Mouse (Mus musculus) ES-E14 (cell line): ENCODE results near the gene Actr10. TPM values are rescaled to one million over a fixed set of nuclear protein-coding genes. Genes with fewer than 3 reads are reported as not detected.

ENCODE experiments used
- DNase-seq: peaks from one replicate; pipeline ENCODE4 v3.0.0-alpha.2; 2013; ENCODE audit warnings: low read depth, low spot score
- H3K27ac ChIP-seq: 2 replicates; pipeline ENCODE4 v1.5.1; 2012; ENCODE audit warnings: low read depth, mild to moderate bottlenecking, low read length, moderate library complexity, mixed read lengths; ENCODE audit not compliant: poor library complexity, insufficient read depth, severe bottlenecking
- H3K36me3 ChIP-seq: 2 replicates; pipeline ENCODE4 v1.6.1; 2012; ENCODE audit warnings: mild to moderate bottlenecking, low read length, moderate library complexity, mixed read lengths; ENCODE audit not compliant: control insufficient read depth, poor library complexity, insufficient read depth, severe bottlenecking
- H3K4me1 ChIP-seq, 2 experiments: fragments of 150-350 bp in 1 of 2; sonication (generic) in 1 of 2; 2 replicates each; pipeline ENCODE4 v1.6.1; 2012; ENCODE audit warnings: low read length in 2 of 2, mild to moderate bottlenecking in 1 of 2, mixed read lengths in 1 of 2; ENCODE audit not compliant: control insufficient read depth in 2 of 2, insufficient read depth in 2 of 2, poor library complexity in 1 of 2
- H3K4me3 ChIP-seq, 2 experiments: fragments of 150-350 bp in 1 of 2; sonication (generic) in 1 of 2; 2 replicates each; pipeline ENCODE4 v1.5.1; 2012; ENCODE audit warnings: low read length in 2 of 2, low read depth in 1 of 2, mild to moderate bottlenecking in 1 of 2, mixed read lengths in 1 of 2; ENCODE audit not compliant: insufficient read depth in 1 of 2, poor library complexity in 1 of 2, severe bottlenecking in 1 of 2
- H3K9ac ChIP-seq: 2 replicates; pipeline ENCODE4 v1.6.1; 2012; ENCODE audit warnings: low read depth, mild to moderate bottlenecking, low read length, mixed read lengths; ENCODE audit not compliant: poor library complexity, insufficient read depth, severe bottlenecking
- H3K9me3 ChIP-seq: fragments of 150-350 bp; sonication (generic); 2 replicates; pipeline ENCODE4 v1.6.1; 2012; ENCODE audit warnings: low read depth, mild to moderate bottlenecking, low read length; ENCODE audit not compliant: control insufficient read depth, insufficient read depth
- CHD2 ChIP-seq: IDR thresholded peaks from 2 replicates; pipeline ENCODE4 v1.6.1; 2014; ENCODE audit warnings: mild to moderate bottlenecking, low read depth, low read length, inconsistent platforms
- HCFC1 ChIP-seq: IDR thresholded peaks from 2 replicates; pipeline ENCODE4 v1.6.1; 2012; ENCODE audit warnings: low read length, inconsistent platforms, borderline replicate concordance; ENCODE audit not compliant: insufficient read depth
- MAFK ChIP-seq: IDR thresholded peaks from 2 replicates; pipeline ENCODE4 v1.6.1; 2014; ENCODE audit warnings: mild to moderate bottlenecking, low read depth, low read length, inconsistent platforms; ENCODE audit not compliant: insufficient read depth
- ZC3H11A ChIP-seq: IDR thresholded peaks from 2 replicates; pipeline ENCODE4 v1.6.1; 2012; ENCODE audit warnings: low read depth, mild to moderate bottlenecking, inconsistent platforms, low read length, borderline replicate concordance
- ZNF384 ChIP-seq: IDR thresholded peaks from 2 replicates; pipeline ENCODE4 v1.6.1; 2012; ENCODE audit warnings: low read depth, low read length, inconsistent platforms
- in situ Hi-C, 2 experiments: fragments of 600-800 bp; cut with MboI; formaldehyde crosslinking; loops; one replicate each; pipeline ENCODE4 v1.15.1; 2025; ENCODE audit warnings: low sequenced_read_pairs in 2 of 2, inconsistent platforms in 1 of 2; ENCODE audit not compliant: unreplicated experiment in 2 of 2
- total RNA-seq: library from RNA; depleted of rRNA; stranded (reverse); fragments of 300-350 nt; gene quantifications from 2 replicates; pipeline ENCODE4 v1.2.3, GENCODE M21; 2012

Gene Actr10
- total RNA-seq, 1 experiment, result 86.2 TPM

GRCm38 (mm10) chr12:70896068-70896467, 41.6 kb upstream of the Actr10 start:
- H3K4me3 ChIP-seq, result no peak overlapping the region
- peaks cover 6% of the 10 kb centered on the region for H3K36me3 ChIP-seq
- H3K27ac ChIP-seq, result no peak overlapping the region
- no peaks in the 10 kb centered on the region for H3K9me3 ChIP-seq
- peaks cover 0 to 5% of the 10 kb centered on the region in 2 experiments; a peak in 1 of 4 replicates for H3K4me1 ChIP-seq
- no peak for DNase-seq
- TF ChIP-seq MAFK, result no peak
- TF ChIP-seq ZC3H11A, result no peak
- TF ChIP-seq ZNF384, result no peak
- no peak for TF ChIP-seq HCFC1
- no peak for TF ChIP-seq CHD2
- in situ Hi-C loops, result no loop called here
- H3K9ac ChIP-seq, result no peak overlapping the region

GRCm38 (mm10) chr12:70897434-70897833, 40.2 kb upstream of the Actr10 start:
- Histone ChIP-seq H3K4me3 (no peak overlapping the region), H3K4me1 (peaks cover 0 to 5% of the 10 kb centered on the region in 2 experiments; a peak in 1 of 4 replicates), H3K9ac (no peak overlapping the region), H3K36me3 (peaks cover 6% of the 10 kb centered on the region), H3K9me3 (no peaks in the 10 kb centered on the region), H3K27ac (no peak overlapping the region)
- in situ Hi-C loops, result no loop called here
- TF ChIP-seq ZC3H11A, result no peak
- TF ChIP-seq ZNF384, result no peak
- TF ChIP-seq MAFK, result no peak
- TF ChIP-seq HCFC1, result no peak
- TF ChIP-seq CHD2, result no peak
- DNase-seq, result no peak

- peaks cover 0 to 3% of the 10 kb centered on the region in 2 experiments; a peak in 1 of 4 replicates for H3K4me1 ChIP-seq
- TF ChIP-seq MAFK (0 out of 2 replicates have a peak, but pooled peaks have one; percentile 60), HCFC1 (no peak)
- no peak overlapping the region for H3K4me3 ChIP-seq
- no peaks in the 10 kb centered on the region for H3K9me3 ChIP-seq
- H3K9ac ChIP-seq, result no peak overlapping the region
- H3K27ac ChIP-seq, result no peak overlapping the region
- in situ Hi-C loops, result no loop called here
- H3K36me3 ChIP-seq, result peaks cover 6% of the 10 kb centered on the region
- DNase-seq, result no peak
Measured at GRCm38 (mm10) chr12:70898450-70898849, 39.2 kb upstream of the Actr10 start.

- Histone ChIP-seq H3K36me3 (0 out of 2 replicates have a peak, but pooled peaks cover under 1% of the 10 kb centered on the region), H3K9ac (no peak overlapping the region), H3K9me3 (no peaks in the 10 kb centered on the region; the same call in 1 of the 2 replicates), H3K27ac (no peak overlapping the region), H3K4me3 (no peak overlapping the region), H3K4me1 (peaks cover 2 to 4% of the 10 kb centered on the region in 2 experiments; a peak in 3 of 4 replicates)
- DNase-seq, result no peak
- in situ Hi-C loops, result loop anchor here in 1 of 2 experiments (10.0 kb wide), 1 partner anchor 410 kb away; no protein-coding TSS in a partner anchor
- TF ChIP-seq ZC3H11A, result no peak
- TF ChIP-seq ZNF384, result no peak
- no peak for TF ChIP-seq CHD2
- TF ChIP-seq HCFC1, result no peak
- TF ChIP-seq MAFK, result no peak
Measured at GRCm38 (mm10) chr12:70904471-70904870, 33.2 kb upstream of the Actr10 start.
